Mouse (Mus musculus): ENCODE results near the gene Tfap2d. TPM values are rescaled to one million over a fixed set of nuclear protein-coding genes. Genes with fewer than 3 reads are reported as not detected.

The Tfap2d gene
- not detected for total RNA-seq (2022)

GRCm38 (mm10) chr1:19102631-19103030, at the start of gene Tfap2d:
TSS of gene Tfap2d (plus strand) at chr1:19103022.
- DNase-seq (ENCODE audit: low spot score) = no peak

GRCm38 (mm10) chr1:19056300-19056699, 46.5 kb upstream of the Tfap2d start:
- no peak for DNase-seq (ENCODE audit: low spot score)

GRCm38 (mm10) chr1:19056861-19057260, 46.0 kb upstream of the Tfap2d start:
- no peak for DNase-seq (ENCODE audit: low spot score)

- no peak for DNase-seq (ENCODE audit: low spot score)
Measured at GRCm38 (mm10) chr1:19088078-19088477, 14.7 kb upstream of the Tfap2d start.

GRCm38 (mm10) chr1:19096921-19097320, 5.9 kb upstream of the Tfap2d start:
- no peak for DNase-seq (ENCODE audit: low spot score)

- DNase-seq (ENCODE audit: low spot score) = no peak
Measured at GRCm38 (mm10) chr1:19103316-19103715, 494 bp downstream of the Tfap2d start.

GRCm38 (mm10) chr1:19103776-19104142, 937 bp downstream of the Tfap2d start:
- no peak for DNase-seq (ENCODE audit: low spot score)

GRCm38 (mm10) chr1:19104143-19104857, 1.5 kb downstream of the Tfap2d start:
- DNase-seq (ENCODE audit: low spot score) = no peak

- no peak for DNase-seq (ENCODE audit: low spot score)
Measured at GRCm38 (mm10) chr1:19106401-19106800, 3.6 kb downstream of the Tfap2d start.

GRCm38 (mm10) chr1:19106841-19107800, 4.3 kb downstream of the Tfap2d start:
- no peak for DNase-seq (ENCODE audit: low spot score)

- no peak for DNase-seq (ENCODE audit: low spot score)
Measured at GRCm38 (mm10) chr1:19107801-19108200, 5.0 kb downstream of the Tfap2d start.

GRCm38 (mm10) chr1:19109711-19110110, 6.9 kb downstream of the Tfap2d start:
- DNase-seq (ENCODE audit: low spot score) = no peak

GRCm38 (mm10) chr1:19110211-19110610, 7.4 kb downstream of the Tfap2d start:
- no peak for DNase-seq (ENCODE audit: low spot score)

GRCm38 (mm10) chr1:19111020-19111419, 8.2 kb downstream of the Tfap2d start:
- DNase-seq (ENCODE audit: low spot score) = no peak

- no peak for DNase-seq (ENCODE audit: low spot score)
Measured at GRCm38 (mm10) chr1:19178742-19179397, 76.0 kb downstream of the Tfap2d start.

GRCm38 (mm10) chr1:19205649-19206048, 102.8 kb downstream of the Tfap2d start:
- peak; percentile 1 for DNase-seq (ENCODE audit: low spot score)

GRCm38 (mm10) chr1:19206194-19206593, 103.4 kb downstream of the Tfap2d start:
- DNase-seq (ENCODE audit: low spot score) = no peak

- no peak for DNase-seq (ENCODE audit: low spot score)
Measured at GRCm38 (mm10) chr1:19207611-19208010, 104.8 kb downstream of the Tfap2d start.

GRCm38 (mm10) chr1:19208641-19209358, 106.0 kb downstream of the Tfap2d start, which contains the start of gene Tfap2b:
TSS of gene Tfap2b (plus strand) at chr1:19208914.
- DNase-seq (ENCODE audit: low spot score) = no peak

GRCm38 (mm10) chr1:19209359-19209745, 106.5 kb downstream of the Tfap2d start:
- no peak for DNase-seq (ENCODE audit: low spot score)

- DNase-seq (ENCODE audit: low spot score) = no peak
Measured at GRCm38 (mm10) chr1:19209776-19210175, 107.0 kb downstream of the Tfap2d start.

Measured in heart, adult 8-10 months (tissue).